Mouse (Mus musculus): ENCODE measurements around the gene Imp4. TPM values are rescaled to one million over a fixed set of nuclear protein-coding genes. Genes with fewer than 3 reads are reported as not detected.

The Imp4 gene
- polyA plus RNA-seq (2012; rRNA removed), result 31.8 and 32.1 TPM in 2 replicates

GRCm38 (mm10) chr1:34439215-34439960 lies at the start of gene Imp4, which contains the start of gene Ccdc115:
Imp4 (plus strand) TSS chr1:34439851.
Ccdc115 (minus strand) TSS chr1:34439672.
- TF ChIP-seq POLR2A (IDR thresholded peaks at IDR 0.05; ENCODE audit: borderline replicate concordance, insufficient read depth, low read length) (peak; percentile 81), CTCF (IDR thresholded peaks at IDR 0.05; ENCODE audit: borderline replicate concordance, insufficient read depth, low read depth, low read length) (no peak)
- WGBS, result under 1% methylated on average over 48 of the region's 48 CpGs

GRCm38 (mm10) chr1:34396321-34396720 lies 43.3 kb upstream of the Imp4 start:
- Histone ChIP-seq H3K27ac (ENCODE audit: insufficient read depth, low read length) (no peak overlapping the region), H3K27me3 (ENCODE audit: control insufficient read depth, insufficient read depth, low read length) (no peaks in the 10 kb centered on the region), H3K4me3 (replicated peaks; ENCODE audit: insufficient read depth, low read depth, low read length) (no peak overlapping the region), H3K4me1 (ENCODE audit: control insufficient read depth, insufficient read depth, low read length) (no peaks in the 10 kb centered on the region; the same call in 1 of the 2 replicates)
- no peak for TF ChIP-seq POLR2A (IDR thresholded peaks at IDR 0.05; ENCODE audit: borderline replicate concordance, insufficient read depth, low read length)
- 73% methylated on average over 4 of the region's 4 CpGs for WGBS
- peak in 1 of 2 experiments; percentile 17 for DNase-seq

More at GRCm38 (mm10) chr1:34439215-34439960, at the start of gene Imp4, which contains the start of gene Ccdc115:
- peak; percentile 95 to 97 for DNase-seq
- peak within 1 kb of the TSS; percentile 95 for H3K4me3 ChIP-seq (replicated peaks; ENCODE audit: insufficient read depth, low read depth, low read length)
- peak within 1 kb of the TSS; percentile 86 for H3K27ac ChIP-seq (ENCODE audit: insufficient read depth, low read length)
- no peaks in the 10 kb centered on the region for H3K27me3 ChIP-seq (ENCODE audit: control insufficient read depth, insufficient read depth, low read length)
- peaks cover 2% of the 10 kb centered on the region; the same call in 1 of the 2 replicates for H3K4me1 ChIP-seq (ENCODE audit: control insufficient read depth, insufficient read depth, low read length)

- Histone ChIP-seq H3K4me3 (replicated peaks; ENCODE audit: insufficient read depth, low read depth, low read length) (peak overlapping the region; percentile 0), H3K4me1 (ENCODE audit: control insufficient read depth, insufficient read depth, low read length) (no peaks in the 10 kb centered on the region; the same call in 1 of the 2 replicates), H3K27ac (ENCODE audit: insufficient read depth, low read length) (no peak overlapping the region), H3K27me3 (ENCODE audit: control insufficient read depth, insufficient read depth, low read length) (no peaks in the 10 kb centered on the region)
- 15% methylated on average over 11 of the region's 11 CpGs for WGBS
- DNase-seq, result peak; percentile 33 to 63
- TF ChIP-seq CTCF (IDR thresholded peaks at IDR 0.05; ENCODE audit: borderline replicate concordance, insufficient read depth, low read depth, low read length) (no peak), POLR2A (IDR thresholded peaks at IDR 0.05; ENCODE audit: borderline replicate concordance, insufficient read depth, low read length) (no peak)
Measured at GRCm38 (mm10) chr1:34399182-34399953, 40.3 kb upstream of the Imp4 start.

GRCm38 (mm10) chr1:34428466-34428865 lies 11.2 kb upstream of the Imp4 start:
- Histone ChIP-seq H3K4me3 (replicated peaks; ENCODE audit: insufficient read depth, low read depth, low read length) (no peak overlapping the region), H3K27me3 (ENCODE audit: control insufficient read depth, insufficient read depth, low read length) (no peaks in the 10 kb centered on the region)
- 97% methylated on average over 2 of the region's 2 CpGs for WGBS

GRCm38 (mm10) chr1:34429281-34429680 lies 10.4 kb upstream of the Imp4 start:
- no peak overlapping the region for H3K4me3 ChIP-seq (replicated peaks; ENCODE audit: insufficient read depth, low read depth, low read length)
- DNase-seq, result no peak
- no peak for TF ChIP-seq POLR2A (IDR thresholded peaks at IDR 0.05; ENCODE audit: borderline replicate concordance, insufficient read depth, low read length)
- TF ChIP-seq CTCF (IDR thresholded peaks at IDR 0.05; ENCODE audit: borderline replicate concordance, insufficient read depth, low read depth, low read length), result no peak
- no peaks in the 10 kb centered on the region for H3K4me1 ChIP-seq (ENCODE audit: control insufficient read depth, insufficient read depth, low read length)
- WGBS, result 97% methylated on average over 4 of the region's 4 CpGs
- H3K27ac ChIP-seq (ENCODE audit: insufficient read depth, low read length), result no peak overlapping the region
- no peaks in the 10 kb centered on the region for H3K27me3 ChIP-seq (ENCODE audit: control insufficient read depth, insufficient read depth, low read length)

More at GRCm38 (mm10) chr1:34428466-34428865, 11.2 kb upstream of the Imp4 start:
- no peak overlapping the region for H3K27ac ChIP-seq (ENCODE audit: insufficient read depth, low read length)
- DNase-seq, result no peak
- H3K4me1 ChIP-seq (ENCODE audit: control insufficient read depth, insufficient read depth, low read length), result no peaks in the 10 kb centered on the region
- no peak for TF ChIP-seq POLR2A (IDR thresholded peaks at IDR 0.05; ENCODE audit: borderline replicate concordance, insufficient read depth, low read length)

- H3K4me1 ChIP-seq (ENCODE audit: control insufficient read depth, insufficient read depth, low read length), result no peaks in the 10 kb centered on the region
- WGBS, result 99% methylated on average over 3 of the region's 3 CpGs
- no peak overlapping the region for H3K4me3 ChIP-seq (replicated peaks; ENCODE audit: insufficient read depth, low read depth, low read length)
- H3K27ac ChIP-seq (ENCODE audit: insufficient read depth, low read length), result no peak overlapping the region
- H3K27me3 ChIP-seq (ENCODE audit: control insufficient read depth, insufficient read depth, low read length), result no peaks in the 10 kb centered on the region
- TF ChIP-seq CTCF (IDR thresholded peaks at IDR 0.05; ENCODE audit: borderline replicate concordance, insufficient read depth, low read depth, low read length), result no peak
- TF ChIP-seq POLR2A (IDR thresholded peaks at IDR 0.05; ENCODE audit: borderline replicate concordance, insufficient read depth, low read length), result no peak
- DNase-seq, result no peak
Measured at GRCm38 (mm10) chr1:34430981-34431380, 8.7 kb upstream of the Imp4 start.

GRCm38 (mm10) chr1:34431431-34431830 lies 8.2 kb upstream of the Imp4 start:
- WGBS, result over 99% methylated on average over 9 of the region's 9 CpGs
- TF ChIP-seq CTCF (IDR thresholded peaks at IDR 0.05; ENCODE audit: borderline replicate concordance, insufficient read depth, low read depth, low read length), result no peak
- TF ChIP-seq POLR2A (IDR thresholded peaks at IDR 0.05; ENCODE audit: borderline replicate concordance, insufficient read depth, low read length), result no peak
- H3K4me1 ChIP-seq (ENCODE audit: control insufficient read depth, insufficient read depth, low read length), result no peaks in the 10 kb centered on the region

More at GRCm38 (mm10) chr1:34431431-34431830, 8.2 kb upstream of the Imp4 start:
- Histone ChIP-seq H3K4me3 (replicated peaks; ENCODE audit: insufficient read depth, low read depth, low read length) (no peak overlapping the region), H3K27me3 (ENCODE audit: control insufficient read depth, insufficient read depth, low read length) (no peaks in the 10 kb centered on the region), H3K27ac (ENCODE audit: insufficient read depth, low read length) (no peak overlapping the region)
- DNase-seq, result no peak

Measured in cerebellum, adult 2 months (tissue).